Mouse (Mus musculus): ENCODE results near the gene Vps45.

The Vps45 gene

DNA sequence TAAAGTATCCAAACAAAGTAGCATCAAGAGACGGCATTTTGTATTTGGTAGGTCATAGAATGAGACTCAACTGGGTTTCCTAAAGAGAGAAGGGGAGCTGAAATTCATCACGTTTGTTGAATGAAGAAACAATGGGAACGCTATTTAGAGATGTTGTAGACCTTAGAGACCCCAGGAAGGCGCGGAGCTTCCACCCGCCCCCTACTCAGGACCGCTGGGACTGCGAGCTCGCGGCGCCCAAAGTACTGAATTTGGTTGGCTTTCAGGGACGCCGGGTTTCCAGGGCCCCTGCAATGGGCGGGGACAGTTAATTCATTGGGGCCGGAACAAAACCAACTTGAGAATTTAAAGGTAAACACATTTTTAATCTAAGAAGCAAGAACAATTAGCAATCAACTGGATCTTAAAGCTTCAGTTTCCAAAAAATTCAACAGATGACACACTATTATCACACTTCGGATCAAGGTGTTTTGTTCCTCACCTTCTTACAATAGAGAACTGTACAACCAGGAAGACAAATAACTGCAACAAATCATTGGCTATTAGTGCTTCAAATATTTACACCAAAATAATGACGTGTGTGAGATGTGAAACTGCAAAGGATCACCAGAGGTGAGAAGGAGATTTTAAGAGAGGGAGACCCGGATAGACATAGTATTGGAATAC, at the start of gene Vps45:
TSS of gene Vps45 (minus strand) at position 236 of the 666 bp plus-strand sequence.
- DNase-seq (ENCODE audit: extremely low read depth, low read depth) = peak; percentile 94

DNA sequence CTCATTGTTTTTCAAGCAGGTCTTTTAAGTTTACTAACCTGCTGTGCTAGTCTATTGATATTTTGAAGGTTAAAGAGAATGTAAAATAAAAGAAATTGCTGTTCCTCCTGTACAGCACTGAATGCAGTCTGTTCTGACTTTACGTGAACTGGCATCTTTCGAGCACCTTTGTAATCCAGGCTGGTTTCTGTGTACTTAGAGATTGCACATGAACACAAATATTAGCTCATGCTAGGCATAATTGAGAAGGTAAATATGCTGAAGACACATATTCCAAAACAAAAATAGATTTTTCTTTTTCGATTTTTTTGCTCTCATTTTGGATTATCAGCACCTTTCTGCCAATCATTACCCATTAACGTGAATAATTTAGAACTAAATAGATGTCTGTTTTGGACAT, 47.9 kb upstream of the Vps45 start:
- DNase-seq (ENCODE audit: extremely low read depth, low read depth) = no peak

DNA sequence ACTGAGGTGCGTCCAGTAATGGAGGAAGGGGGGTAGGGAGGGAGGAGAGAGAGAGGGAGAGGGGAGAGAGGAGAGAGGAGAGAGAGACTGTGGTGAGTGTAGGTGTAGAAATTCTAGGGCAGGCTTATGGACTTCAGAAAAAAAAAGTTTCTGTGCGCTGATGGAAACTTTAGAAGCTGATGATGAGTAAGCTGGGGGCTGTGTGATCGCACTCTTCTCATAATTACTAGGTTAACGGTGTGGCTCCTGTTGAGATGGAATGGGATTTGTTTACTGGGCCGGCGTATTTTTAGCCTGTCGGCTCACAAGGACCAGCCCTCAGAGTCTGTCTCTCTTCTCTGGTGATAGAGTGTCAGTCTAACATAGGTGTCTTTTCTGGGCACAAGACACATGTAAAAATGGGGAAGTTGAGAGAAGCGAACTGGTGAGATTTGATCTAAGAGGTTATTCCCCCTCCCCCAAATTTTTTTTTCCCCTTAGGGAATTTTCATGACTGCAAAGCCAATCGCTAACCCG, 47.0 kb upstream of the Vps45 start:
- DNase-seq (ENCODE audit: extremely low read depth, low read depth) = peak; percentile 87

DNA sequence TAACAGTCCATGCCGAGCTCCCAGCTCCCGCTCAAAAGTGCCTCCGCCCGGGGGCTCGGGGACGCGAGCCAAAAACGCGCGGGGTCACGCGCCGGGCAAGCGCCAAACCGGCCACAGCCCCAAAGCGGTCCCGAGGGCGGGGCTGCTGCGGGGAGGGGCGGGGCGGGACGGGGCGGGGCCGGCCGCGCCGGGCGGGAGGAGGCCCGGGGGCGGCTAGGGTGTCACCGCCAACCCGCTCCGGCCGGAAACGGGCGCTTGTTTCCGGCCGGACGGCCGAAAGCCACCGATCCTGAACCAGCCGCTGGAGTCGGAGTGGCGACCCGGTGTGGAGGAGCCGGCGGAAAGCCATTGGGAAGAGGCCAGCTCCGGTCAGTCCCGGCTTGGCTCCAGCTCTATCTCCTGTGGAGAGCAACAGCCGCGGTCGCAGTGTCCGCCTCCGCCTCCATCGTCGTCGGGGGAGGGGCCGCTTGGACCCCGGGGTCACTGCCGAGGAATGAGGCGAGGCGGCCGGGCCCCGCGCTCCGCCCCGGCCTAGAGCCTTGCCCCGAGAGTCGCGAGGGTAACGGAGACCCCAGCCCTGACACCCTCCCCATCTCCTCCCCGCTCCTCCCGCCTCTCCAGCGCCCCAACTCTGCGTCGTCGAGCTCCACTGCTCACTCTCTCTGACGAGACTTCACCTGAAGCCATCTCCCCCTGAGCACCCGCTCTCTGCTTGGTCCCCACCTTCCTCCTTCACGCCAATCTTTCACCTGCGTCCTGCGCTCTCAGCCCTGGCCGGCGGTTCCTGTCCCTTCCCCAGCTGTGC, 46.2 kb upstream of the Vps45 start, which contains the start of gene Otud7b:
TSS of gene Otud7b (plus strand) at position 267 of the 805 bp plus-strand sequence.
- peak; percentile 61 for DNase-seq (ENCODE audit: extremely low read depth, low read depth)

DNA sequence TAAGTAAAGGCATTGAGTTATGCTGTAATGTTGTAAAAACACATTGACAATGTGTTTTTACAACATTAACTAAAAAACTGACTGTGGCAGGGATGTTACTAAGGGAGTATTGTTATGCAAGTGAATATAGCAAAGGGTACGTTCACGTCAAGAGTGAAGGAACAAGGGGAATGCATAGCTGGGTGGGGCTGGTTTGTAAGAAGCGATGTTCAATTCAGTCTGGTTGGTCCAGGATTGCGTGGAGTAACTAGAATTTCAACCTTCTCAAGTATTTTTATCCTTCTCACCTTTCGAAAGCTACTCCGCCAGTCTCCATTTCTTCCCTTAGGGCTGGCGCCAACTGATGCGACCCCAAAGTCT, 45.6 kb upstream of the Vps45 start:
- peak; percentile 59 for DNase-seq (ENCODE audit: extremely low read depth, low read depth)

DNA sequence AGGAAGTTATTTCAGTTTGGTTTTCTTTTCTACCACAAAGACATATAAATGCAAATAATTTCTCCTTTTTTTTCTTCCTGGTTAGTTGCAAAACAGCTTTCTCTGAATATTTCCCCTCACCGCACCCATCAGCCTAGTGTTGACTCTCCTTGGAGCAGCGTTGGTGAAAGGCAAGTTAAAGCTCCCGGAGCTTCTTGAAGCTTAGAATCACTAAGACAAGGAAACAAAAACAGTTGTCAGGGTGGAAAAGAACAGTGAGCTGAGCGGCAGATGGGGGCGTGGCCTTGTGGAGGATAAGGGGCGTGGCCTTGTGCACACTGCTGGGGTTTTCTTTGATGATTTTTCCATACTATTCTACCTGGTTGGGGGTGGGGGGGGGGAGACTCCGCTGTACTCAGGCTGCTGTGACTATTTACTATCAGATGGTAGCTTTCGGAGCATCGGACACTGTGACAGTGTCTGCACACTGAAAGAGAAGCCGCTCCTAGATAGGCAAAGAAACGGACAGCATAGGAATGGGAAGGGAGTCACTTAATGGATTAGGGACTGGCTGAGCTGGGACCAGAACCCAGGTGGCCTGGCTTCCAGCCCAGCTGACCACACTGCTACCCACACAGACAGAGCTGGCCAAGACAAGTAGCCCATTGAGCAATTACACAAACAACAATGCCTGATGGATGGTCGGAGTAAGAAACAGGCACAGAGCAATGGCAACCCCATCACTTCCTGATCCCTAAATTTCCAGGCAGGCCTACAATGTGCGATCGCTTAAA, 44.0 kb upstream of the Vps45 start:
- peak; percentile 66 for DNase-seq (ENCODE audit: extremely low read depth, low read depth)

DNA sequence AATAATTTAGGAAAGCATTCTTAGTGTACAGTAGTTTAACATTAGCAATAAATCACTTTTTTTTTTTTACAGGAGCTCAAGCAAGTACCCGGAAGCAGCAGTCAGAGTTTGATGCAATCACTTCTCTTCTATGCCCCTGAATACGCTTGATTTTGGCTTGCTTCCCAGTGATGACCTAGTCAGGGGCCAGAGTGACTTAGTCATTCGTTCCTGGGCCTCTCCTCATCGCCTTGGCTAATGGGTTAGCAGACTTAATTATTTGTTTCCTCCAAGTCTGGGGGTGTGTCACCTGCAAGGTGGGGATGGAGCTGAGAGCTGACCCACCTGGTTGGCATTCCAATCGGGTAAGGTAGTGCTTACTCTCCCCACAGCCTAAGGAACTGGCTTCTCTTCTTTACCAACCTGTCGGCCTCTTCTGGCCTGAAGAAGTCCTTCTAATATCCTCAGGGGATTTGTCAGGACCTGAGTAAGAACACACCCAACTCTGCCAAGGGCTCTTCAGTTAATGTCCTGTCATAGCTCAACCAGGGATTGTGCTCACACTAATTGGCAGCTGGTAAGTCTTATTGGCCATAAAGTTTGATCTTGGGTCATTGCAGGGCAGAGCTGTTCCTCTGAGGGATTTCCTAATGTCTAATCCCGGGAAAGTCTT, 40.5 kb upstream of the Vps45 start:
- peak; percentile 46 for DNase-seq (ENCODE audit: extremely low read depth, low read depth)

DNA sequence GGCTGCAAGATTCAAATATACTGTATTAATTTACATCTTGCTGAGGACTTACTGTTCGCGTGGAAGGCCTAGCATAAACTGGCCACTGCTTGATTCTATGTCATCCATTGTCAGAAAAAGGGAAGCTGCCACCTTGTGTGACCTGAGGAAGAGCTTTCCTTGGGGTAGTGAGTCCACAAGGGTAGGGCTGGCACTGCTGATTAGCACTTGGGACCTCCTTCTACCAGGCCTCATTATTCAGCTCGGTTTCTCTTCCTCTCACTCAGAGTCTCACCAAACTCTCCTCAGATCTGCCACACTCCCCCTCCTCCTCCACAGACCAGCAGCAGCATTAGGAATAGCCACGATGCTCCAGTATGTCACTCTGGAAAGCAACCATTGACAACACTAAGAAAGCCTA, 39.9 kb upstream of the Vps45 start:
- peak; percentile 40 for DNase-seq (ENCODE audit: extremely low read depth, low read depth)

DNA sequence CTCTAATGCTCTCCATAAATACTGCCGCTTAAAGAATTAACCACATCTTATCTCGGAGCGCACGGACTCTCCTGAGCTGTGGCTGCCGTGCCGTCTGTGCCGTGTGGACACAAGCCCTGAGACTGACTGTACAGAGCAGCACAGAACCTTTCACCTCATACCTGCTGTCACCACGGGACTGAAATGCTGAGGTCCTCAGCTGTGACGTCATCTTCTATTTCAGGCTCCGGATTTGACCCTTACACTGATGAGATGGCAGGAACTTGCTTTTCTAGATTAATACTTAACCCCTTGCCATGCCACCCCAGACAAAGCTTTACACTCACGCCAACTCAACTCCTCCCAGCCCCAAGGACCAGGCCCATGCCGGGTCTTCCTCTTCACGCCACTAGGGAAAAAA, 35.9 kb upstream of the Vps45 start:
- DNase-seq (ENCODE audit: extremely low read depth, low read depth) = peak; percentile 48

DNA sequence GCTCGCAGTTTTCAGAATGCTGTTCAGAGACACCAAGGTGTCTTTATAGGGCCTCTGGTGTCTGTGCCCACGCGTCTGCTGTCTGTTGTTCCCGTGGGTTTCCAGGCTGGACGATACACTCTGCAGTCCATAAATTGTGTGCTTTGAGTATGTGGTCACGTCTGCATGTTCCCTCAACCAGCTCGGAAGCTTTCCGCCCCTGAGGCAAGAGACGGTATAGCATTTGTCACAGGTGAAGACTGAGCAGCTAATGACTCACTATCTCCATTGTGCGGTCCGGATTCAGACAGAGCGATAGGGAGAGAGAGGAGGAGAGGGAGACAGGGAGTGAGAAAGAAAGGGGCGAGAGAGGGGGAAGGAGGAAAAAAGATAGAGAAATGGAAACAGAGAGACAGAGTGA, 35.2 kb upstream of the Vps45 start:
- DNase-seq (ENCODE audit: extremely low read depth, low read depth) = peak; percentile 31

DNA sequence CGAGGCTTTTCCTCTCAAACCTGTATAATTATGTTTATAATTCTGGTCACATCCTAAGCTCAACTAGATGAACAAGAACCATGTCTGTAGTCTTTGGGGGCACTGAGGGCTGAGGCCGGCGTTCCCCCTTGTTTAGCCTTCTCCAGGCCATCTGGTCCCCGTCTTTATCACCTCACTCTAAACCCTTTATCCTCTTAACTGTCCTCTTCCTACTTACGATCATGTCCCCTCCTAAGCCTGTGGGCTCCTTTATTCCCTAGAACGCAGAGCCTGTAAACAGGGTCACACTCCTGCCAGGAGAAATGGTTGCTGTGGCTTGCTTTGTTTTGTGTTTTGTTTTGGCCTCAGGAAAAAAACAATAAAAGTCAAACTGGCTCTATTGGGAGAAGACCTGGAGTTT, 33.7 kb upstream of the Vps45 start:
- no peak for DNase-seq (ENCODE audit: extremely low read depth, low read depth)

DNA sequence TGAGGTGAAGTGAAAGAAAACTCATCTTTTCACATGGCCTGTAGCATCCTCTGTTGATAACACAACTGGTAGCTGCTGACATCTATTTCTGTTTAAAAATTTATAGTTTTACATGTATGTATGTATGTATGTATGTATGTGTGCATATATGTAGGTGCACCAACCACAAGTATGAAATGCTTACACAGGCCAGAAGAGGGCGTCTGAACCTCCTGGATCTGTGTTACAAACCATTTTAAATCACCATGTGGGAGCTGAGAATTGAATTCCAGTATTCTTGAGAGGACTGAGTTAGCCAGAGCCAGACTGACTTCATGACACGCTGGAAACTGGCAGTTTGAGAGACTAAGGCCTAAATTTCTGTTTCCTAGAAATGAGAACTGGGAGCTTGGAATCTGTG, 32.9 kb upstream of the Vps45 start:
- DNase-seq (ENCODE audit: extremely low read depth, low read depth) = no peak

DNA sequence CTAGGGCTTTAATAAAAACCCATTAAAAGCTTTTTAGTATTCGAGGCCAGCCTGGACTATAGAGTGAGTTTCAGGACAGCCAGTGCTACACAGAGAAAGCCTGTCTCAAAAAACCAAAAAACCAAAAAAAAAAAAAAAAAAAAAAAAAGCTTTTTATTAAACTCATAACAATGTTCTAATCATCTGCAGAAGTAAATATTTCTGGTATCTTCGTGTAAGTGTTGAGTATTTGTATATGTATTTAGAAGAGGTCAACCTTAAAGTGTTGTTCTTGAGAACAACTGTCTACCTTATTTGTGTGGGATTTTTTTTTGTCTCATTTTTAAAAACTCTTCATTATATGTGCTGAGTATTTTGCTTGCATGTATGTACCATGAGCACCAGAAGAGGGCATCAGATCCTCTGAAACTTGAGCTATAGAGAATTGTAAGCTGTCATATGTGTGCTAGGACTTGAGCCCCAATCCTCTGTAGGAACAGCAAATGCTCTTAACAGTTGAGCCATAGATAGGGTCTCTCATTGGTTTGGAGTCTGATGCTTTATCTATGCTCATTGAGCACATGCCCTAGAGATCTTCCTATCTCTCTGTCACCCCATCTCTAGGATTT, 31.7 kb upstream of the Vps45 start:
- peak; percentile 77 for DNase-seq (ENCODE audit: extremely low read depth, low read depth)

DNA sequence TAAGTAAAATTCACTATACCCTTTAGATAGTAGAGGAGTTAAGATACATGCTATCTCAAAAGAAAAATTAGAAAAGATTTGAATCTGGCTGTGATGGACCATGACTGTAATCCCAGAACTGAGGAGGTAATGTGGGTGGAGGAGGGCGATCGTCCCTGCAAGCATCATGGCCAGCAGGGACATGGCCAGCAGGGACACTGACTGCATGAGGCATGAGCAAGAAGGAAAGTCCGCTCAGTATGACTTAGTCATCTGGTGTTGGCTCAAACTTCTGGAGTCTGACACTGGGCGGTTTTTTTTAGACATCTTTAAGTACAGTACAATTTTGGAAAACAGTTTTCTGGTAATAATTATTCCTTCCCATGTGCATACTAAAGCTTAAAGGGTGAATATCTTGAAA, 29.5 kb upstream of the Vps45 start:
- no peak for DNase-seq (ENCODE audit: extremely low read depth, low read depth)

DNA sequence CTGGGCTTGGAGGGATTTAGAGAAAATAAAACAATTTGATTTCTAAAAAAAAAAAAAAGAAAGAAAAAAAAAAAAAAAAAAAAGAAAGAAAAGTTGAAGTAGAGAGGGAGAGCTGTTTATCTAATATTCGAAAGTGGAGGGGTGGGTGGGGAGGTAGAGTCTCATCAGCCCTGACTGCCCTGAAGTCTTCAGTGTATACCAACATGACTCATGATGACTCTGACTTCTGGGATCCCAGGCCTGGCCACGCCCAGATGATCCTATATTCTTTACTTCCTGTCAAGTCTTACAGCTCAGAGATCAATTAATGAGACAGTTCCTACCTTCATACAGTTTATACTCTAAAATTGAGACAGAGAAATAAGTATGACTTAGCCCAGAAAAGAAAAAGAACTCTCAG, 29.0 kb upstream of the Vps45 start:
- no peak for DNase-seq (ENCODE audit: extremely low read depth, low read depth)

DNA sequence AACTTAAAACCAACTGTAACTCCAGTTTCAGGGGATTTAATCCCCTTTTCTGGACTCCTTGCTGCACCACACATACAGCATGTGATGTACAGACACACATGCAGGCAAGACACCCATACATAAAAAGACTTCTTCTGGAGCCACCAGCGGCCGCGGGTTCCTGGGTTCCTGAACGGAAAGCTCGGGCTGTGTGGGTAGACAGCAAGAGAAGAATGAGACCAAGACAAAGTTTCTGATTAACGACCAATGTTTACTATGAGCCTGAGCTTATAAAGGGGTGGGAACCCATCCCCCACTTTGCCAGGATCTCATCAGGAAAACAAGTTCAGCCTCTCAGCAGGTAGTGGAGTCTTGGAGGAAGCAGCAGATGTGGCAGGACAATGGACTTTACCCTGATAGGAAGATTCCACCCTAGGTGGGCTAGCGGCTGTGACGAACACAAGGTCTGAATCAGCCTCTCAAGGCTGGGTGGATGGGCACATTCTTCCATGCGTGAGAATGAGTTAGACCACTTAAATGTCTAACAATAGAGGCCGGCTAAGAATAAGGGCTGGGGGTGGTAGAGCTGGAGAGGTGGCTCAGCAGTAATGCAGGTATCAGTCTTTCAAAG, 26.0 kb upstream of the Vps45 start:
- no peak for DNase-seq (ENCODE audit: extremely low read depth, low read depth)

DNA sequence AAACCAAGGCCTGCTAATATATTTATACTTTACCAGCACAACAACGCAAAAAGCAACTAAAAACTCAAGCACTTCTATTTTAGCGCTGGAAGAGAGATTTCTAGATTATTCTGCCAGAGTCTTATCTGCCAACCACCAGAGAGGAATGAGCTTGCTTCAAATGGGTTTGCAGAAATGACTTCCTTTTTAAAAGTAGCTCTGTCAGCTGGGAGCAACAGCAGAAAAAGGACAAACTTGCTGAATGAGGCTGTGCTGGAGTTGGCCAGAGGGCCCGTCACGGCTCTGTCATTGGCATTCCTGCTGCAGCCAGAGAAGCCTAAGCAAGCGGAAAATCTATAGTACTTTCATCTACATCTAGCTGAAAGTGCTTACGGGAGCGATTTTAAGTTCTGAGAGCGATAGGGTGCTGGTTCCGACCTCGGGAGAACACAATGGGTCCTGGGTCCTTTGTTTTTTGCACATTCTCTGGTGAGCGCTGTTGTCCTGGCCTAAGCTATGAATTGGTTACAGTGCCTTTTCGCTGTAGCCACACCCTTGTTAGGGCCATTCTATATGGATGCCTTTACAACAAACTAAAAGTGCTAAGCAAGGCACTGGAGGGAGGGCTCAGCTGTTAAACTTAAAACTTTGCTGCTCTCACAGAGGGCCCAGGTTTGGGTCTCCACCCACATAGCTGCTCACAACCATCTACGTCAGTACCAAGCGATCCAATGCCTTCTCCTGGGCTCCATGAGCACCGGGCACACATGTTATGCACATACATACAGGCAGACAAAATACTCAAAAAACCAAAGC, 24.6 kb upstream of the Vps45 start:
- peak; percentile 94 for DNase-seq (ENCODE audit: extremely low read depth, low read depth)

DNA sequence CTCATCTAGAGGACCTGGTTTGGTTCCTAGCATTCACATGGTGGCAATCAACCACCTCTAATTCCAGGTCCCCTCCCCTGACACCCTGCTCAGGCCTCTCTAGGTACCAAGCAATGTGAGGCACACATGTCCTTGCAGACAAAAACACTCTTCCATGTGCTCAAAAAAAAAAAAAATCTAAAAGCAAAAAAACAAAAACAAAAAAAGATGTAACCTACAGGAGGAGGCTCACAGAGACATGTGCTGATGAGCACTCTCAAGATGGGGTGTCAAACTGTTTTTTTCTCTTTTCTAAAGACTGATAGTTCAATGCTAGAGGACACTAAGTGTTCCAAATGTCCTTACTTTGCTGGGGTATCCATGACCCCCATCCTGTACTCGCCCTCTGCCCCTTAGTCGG, 23.8 kb upstream of the Vps45 start:
- DNase-seq (ENCODE audit: extremely low read depth, low read depth) = no peak

DNA sequence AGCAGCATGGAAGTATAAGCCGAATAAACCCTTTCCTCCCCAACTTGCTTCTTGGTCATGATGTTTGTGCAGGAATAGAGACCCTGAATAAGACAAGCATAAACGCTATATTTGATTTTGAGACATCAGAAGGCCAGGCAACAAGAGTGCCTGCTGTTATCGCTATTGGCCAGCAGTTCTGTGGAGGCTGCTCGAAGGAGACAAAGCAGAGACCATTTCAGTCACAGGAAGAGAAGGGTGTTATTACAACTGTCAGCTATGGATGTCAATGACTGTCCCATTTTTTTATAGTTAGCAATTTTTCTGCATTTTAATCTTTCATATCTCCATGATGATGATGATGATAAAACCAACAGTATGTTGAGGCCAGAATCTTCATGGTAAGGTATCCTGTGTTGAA, 23.4 kb upstream of the Vps45 start:
- no peak for DNase-seq (ENCODE audit: extremely low read depth, low read depth)

DNA sequence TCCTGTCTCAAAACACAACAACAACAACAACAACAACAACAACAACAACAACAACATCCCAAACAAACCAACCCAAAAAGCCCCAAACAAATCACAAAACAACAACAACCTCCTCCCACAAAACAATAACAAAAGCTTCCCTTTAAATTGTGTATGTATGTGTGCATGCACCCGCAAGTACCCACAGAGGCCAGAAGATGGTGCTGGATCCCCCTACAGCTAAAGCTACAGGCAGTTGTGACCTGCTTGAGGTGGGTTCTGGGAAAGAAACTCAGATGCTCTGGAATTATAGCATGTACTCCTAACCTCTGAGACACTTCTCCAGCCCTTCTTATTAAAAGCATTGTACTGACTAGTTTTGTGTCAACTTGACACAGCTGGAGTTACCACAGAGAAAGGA, 22.7 kb upstream of the Vps45 start:
- DNase-seq (ENCODE audit: extremely low read depth, low read depth) = peak; percentile 89

All from MEL-GATA-1-ER (cell line).